Mouse (Mus musculus): Measurements from ENCODE around the gene Cerkl.

Gene Cerkl

DNA sequence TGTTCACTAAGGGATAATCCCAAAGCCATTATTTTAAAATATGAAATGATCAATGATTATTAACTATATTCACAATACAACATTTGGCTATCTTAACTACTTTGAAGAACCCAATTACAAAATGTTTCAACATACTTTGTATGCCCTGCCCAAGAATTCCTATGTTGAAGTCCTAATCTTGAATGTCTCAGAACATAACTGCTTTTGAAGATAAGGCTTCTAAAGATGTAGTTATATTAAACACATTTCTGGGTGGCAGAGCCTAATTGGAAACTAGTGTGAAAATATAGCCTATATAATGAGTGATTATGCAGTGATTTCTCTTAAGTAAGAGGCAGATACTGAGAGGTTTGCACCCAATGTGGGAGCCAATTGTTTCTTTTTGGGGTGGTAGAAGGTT lies 121.9 kb downstream of the Cerkl start:
- no peak for DNase-seq (ENCODE audit: extremely low spot score, low read depth, low spot score)

DNA sequence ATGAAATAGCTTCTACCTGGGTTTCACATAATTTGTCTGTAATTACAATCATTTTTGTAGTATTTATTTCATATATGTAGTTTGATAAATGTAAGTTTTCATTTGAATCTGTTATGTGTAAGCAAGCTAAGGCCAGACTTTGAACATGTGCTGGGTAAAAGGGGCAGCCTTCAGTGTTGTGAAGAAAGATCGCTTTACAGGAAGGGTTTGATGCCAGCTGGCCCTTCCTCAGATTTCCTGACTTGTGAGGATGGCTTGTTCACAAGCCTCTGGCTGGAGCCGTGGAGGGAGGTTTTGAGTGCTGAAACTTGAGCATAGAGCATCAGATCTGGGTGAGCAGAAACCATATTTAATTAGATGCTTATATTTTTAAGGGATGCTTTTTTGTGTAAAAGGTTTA lies 128.5 kb downstream of the Cerkl start:
- no peak for DNase-seq (ENCODE audit: extremely low spot score, low read depth, low spot score)

DNA sequence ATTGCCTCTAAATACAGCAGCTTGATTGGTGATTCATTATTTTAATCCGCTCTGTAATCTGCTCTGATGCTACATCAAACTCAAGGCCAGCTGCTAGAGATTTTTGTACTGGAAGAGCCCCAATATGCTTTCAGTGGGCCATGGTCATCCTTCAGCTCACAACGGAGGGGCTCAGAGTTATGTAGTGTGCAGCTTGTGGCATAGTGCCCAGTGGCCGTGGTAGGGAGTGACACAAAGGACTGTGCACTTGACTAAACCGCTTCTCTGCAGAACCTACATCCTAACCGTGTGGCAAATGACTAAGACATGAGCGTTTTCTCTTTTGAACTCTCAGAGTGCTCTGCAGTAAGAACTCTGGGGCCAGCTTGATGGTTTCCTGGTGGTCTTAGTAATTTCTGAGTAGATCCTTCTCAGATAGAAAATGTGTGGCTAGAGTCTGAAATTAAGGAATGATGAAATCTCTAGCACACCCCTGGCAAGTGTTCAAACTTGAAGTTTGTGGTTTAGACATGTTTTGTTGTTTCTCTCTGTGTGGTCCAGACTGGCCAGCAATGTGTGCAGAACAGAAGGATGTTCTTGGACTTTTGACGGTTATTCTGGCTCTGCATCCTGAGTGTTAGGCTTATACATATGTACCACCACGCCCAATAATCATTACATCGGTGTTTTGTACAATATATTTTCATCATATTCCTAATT lies 140.3 kb downstream of the Cerkl start:
- no peak for DNase-seq (ENCODE audit: extremely low spot score, low read depth, low spot score)

DNA sequence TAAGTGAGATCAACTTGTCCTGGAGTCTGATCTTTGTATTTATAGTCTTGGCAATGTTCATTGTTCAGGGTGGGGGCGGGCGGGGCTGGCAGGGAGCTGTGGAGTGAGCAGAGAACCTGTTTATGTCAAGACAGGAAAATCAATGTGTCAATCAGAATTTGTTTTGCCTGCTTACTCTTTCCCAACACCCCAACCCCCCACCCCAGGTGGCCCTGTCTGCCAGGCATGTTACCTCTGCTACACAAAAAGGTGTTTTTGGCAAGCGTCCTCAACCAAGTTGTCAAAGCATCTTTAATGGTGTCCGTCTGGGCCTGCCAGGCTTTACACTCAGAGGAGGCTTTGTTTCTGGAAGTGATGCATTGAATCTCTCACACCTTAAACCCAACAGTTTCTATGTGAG lies 141.5 kb downstream of the Cerkl start:
- no peak for DNase-seq (ENCODE audit: extremely low spot score, low read depth, low spot score)

DNA sequence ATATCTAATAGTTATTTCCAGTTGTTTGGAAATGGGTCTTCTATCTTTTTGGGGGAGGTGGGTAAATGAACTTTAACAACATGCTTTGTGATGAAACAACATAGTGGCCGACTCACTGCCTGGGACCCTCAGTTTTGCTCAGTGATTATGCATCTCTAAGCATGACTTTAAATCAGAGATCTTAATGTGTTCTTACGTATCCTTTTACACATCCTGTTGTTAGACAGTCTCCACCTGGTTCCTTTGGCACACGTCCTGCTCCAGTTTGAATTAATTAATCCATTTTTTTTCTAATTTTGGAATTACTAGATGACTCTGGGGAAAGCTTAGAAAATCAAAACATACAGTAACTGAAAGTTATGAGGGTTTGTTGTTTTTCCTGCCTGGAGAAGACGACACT lies 144.1 kb downstream of the Cerkl start:
- DNase-seq (ENCODE audit: extremely low spot score, low read depth, low spot score), result no peak

DNA sequence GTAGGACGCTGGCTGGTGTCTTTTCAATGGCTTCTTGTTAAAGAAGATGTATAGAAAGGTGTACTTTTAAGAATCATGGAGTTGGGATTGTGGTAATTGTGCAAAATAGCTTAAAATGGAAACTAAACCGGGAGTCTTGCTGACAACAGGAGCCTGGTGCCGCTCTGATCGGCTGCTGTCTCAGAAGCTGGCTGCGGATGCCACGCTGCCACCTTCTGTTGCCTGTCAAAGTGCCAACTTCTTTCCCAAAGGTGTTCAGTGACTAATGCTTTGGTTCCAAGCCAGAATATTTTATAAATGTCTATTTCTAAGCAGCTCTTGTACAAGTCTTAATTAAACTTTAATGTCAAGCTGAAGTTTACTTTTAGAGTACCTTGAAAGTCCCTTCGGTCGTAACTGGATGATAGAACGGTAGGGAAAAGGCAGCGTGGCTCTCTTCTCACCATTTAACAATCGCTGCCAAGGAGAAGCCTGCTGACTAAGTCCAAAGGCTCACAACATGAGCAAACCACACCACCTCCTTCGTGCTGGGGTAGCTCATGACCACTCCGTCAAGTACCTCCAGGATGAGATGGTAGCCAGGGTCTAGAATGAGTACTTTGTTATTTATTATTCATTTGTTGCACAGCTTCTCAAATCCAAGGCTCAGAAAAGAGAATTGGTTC lies 147.0 kb downstream of the Cerkl start:
- DNase-seq (ENCODE audit: extremely low spot score, low read depth, low spot score), result no peak

DNA sequence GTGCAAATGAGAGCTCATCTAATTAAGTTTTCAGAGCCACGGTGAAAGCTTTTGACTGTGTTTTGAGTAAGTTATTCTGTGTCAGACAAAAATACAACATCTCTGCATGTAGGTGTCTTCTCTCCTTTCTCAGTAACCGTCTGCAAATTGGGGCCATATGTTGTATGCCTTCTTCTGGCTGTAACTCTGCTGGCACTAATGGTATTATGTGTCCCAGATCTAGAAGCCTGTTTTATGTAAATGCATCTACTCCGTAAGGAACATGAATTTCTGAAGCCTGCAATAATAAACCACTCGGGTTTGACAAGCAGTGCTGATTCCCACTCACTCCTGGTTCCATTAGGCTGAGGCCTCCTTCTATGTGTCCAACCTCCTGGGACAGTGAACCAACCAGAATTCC lies 149.0 kb downstream of the Cerkl start:
- no peak for DNase-seq (ENCODE audit: extremely low spot score, low read depth, low spot score)

DNA sequence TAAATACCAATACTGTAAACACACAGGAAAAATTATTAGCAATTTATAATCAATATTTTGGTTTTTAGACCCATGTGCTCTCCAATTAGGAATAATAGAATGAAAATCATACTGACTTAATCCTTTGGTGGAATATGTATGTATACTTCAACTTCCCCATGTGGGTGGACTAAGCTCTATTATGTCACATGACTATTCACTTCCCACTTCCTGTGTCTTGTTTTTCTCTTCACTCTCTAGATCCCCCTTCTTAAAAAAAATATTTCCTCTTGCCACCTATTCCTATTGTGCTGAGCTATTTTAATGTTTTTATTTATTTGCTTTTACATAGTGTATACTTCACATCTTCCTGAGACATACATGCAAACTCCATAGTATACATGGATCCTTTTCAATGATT lies 154.2 kb downstream of the Cerkl start:
- DNase-seq (ENCODE audit: extremely low spot score, low read depth, low spot score), result no peak

DNA sequence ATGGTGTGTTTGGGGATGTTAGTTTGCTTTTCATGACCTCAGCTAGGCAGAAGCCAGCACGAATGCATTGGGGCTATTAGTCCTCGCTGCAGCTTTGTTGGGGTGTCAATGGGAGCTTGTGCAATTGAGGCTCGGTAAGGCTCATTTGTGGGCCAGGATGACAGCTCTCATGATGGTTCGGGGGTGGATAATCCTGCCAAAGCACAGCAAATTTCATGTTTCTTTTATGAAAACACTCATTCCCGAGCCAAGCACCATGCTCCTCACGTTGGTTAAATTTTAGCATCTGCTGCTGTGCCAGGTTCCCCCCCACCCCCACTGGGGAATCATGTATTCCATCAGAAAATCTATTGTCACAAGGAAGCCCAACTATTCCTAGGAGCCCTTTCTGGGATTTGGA lies 164.2 kb downstream of the Cerkl start:
- no peak for DNase-seq (ENCODE audit: extremely low spot score, low read depth, low spot score)

DNA sequence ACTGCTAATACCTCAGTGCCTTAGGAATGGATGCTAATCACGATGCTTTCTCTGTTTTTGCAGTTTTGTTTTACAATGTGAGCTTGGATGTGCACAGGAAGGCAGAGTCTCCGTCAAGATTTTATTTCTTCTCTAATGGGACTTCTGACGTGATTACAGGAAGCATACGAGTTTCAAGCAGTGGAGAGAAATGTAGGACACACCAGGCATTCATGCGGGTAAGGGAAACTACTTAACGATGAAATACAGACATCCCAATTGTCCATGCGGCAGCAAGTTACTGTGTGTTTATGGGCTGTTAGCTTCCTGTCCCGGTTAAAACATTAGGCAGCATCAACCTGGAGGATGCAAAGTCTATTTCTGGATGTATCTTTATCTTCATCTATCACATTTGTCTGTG lies 164.7 kb downstream of the Cerkl start:
- DNase-seq (ENCODE audit: extremely low spot score, low read depth, low spot score), result no peak

DNA sequence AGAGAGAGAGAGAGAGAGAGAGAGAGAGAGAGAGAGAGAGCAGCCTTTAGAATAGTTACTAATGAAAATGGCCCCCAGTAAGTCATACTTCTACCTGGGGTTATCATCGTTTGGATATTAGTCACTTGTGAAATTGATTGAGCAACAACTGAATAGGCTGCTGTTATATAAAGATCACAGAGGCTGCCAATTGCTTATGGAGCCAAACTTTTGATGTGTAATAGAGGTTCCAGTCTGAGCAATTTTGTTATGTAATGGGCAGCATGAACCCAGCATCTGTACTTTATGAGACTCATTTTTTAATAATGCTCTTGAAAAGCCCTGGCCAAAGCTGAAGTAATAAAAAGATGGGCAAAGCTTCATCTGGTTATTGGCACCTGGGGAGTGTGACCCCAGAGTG lies 166.4 kb downstream of the Cerkl start:
- no peak for DNase-seq (ENCODE audit: extremely low spot score, low read depth, low spot score)

DNA sequence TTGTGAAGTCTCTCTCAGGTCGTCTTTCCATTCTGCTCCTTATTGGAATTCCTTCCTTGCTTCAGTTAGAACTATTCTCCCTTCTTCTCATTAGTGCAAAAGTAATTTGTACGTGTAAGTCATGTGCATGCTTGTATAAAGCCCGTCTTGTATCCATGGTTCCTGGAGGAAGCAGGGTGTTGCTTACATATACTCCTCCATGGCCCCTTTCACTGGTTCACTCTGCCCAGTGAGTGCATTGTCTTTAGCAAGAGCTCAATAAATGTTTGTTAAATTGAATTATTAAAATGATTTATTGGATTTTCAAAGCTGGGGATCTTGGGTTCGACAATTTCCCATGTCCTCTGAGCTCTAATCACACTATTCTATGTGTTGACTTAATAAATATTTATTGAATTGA lies 172.4 kb downstream of the Cerkl start:
- no peak for DNase-seq (ENCODE audit: extremely low spot score, low read depth, low spot score)

Data from hindlimb bud, embryonic 11.5 days (tissue).